Mouse (Mus musculus) small intestine, adult 2 months (tissue): ENCODE results near the gene Fbxl7.

Experiments used
- CTCF ChIP-seq: fragments of 200-500 bp; IDR thresholded peaks from 2 replicates; pipeline ENCODE4 v1.5.1; 2012; ENCODE audit warnings: low read depth, mild to moderate bottlenecking, control low read depth, inconsistent platforms, low read length, moderate library complexity, mixed read lengths; ENCODE audit not compliant: insufficient replicate concordance, insufficient read length; ENCODE audit errors: extremely low read depth
- POLR2A ChIP-seq: fragments of 200-500 bp; IDR thresholded peaks from 2 replicates; pipeline ENCODE4 v1.6.1; 2012; ENCODE audit warnings: low read depth, mild to moderate bottlenecking, control low read depth, inconsistent platforms, low read length, moderate library complexity

- no peak for TF ChIP-seq CTCF
- no peak for TF ChIP-seq POLR2A
Observed at GRCm38 (mm10) chr15:26579947-26580709, 315.3 kb downstream of the Fbxl7 start.
